Mouse (Mus musculus) liver, embryonic 11.5 days (tissue): Measurements from ENCODE around the gene Mki67. TPM values are rescaled to one million over a fixed set of nuclear protein-coding genes. Genes with fewer than 3 reads are reported as not detected.
"Not testable (repeated sequence)": the region's sequence is repeated elsewhere in the genome, so short reads cannot be mapped to it uniquely, and the experiment has no call there.

Source experiments
- ATAC-seq: fragments of 200-750 bp; cut with Nextera tagmentation; replicated peaks from 2 replicates; pipeline ENCODE4 v1.8.0; 2017; ENCODE audit warnings: moderate number of reproducible peaks, mild to moderate bottlenecking, moderate TSS enrichment, moderate library complexity; ENCODE audit not compliant: low FRiP score
- DNase-seq: peaks from one replicate; pipeline ENCODE4 v3.0.0-alpha.2; 2017; ENCODE audit warnings: low spot score
- H3K27ac ChIP-seq: fragments of 300-500 bp; sonication (generic); 2 replicates; pipeline ENCODE4 v1.5.1; 2014; ENCODE audit warnings: mild to moderate bottlenecking, low read depth, low read length, control low read depth
- H3K27me3 ChIP-seq: fragments of 300-500 bp; sonication (generic); replicated peaks from 2 replicates; pipeline ENCODE4 v1.6.1; 2014; ENCODE audit warnings: low read length, mixed read lengths; ENCODE audit not compliant: control insufficient read depth, insufficient read depth
- H3K36me3 ChIP-seq: fragments of 300-500 bp; sonication (generic); 2 replicates; pipeline ENCODE4 v1.6.1; 2014; ENCODE audit warnings: mild to moderate bottlenecking, low read length, moderate library complexity, mixed read lengths; ENCODE audit not compliant: control insufficient read depth, insufficient read depth
- H3K4me1 ChIP-seq: fragments of 300-500 bp; sonication (generic); replicated peaks from 2 replicates; pipeline ENCODE4 v1.6.1; 2014; ENCODE audit warnings: low read length, mixed read lengths; ENCODE audit not compliant: control insufficient read depth, insufficient read depth
- H3K4me2 ChIP-seq: fragments of 300-500 bp; sonication (generic); 2 replicates; pipeline ENCODE4 v1.6.1; 2014; ENCODE audit warnings: mild to moderate bottlenecking, control low read depth, moderate library complexity
- H3K4me3 ChIP-seq: fragments of 300-500 bp; sonication (generic); 2 replicates; pipeline ENCODE4 v1.5.1; 2014; ENCODE audit warnings: low read depth, low read length, control low read depth
- H3K9ac ChIP-seq: fragments of 300-500 bp; sonication (generic); 2 replicates; pipeline ENCODE4 v1.6.1; 2014; ENCODE audit warnings: low read depth, low read length, control low read depth
- H3K9me3 ChIP-seq: fragments of 300-500 bp; sonication (generic); 2 replicates; pipeline ENCODE4 v1.6.1; 2016; ENCODE audit warnings: low read length, inconsistent platforms, mixed read lengths; ENCODE audit not compliant: control insufficient read depth
- WGBS: fragments of 180-500 bp; shearing (Covaris S2); extraction: QIAGEN DNeasy Blood & Tissue Kit; methylation state at CpG from one replicate; pipeline ENCODE4 v1.1.7; 2014; 5-methylcytosine and 5-hydroxymethylcytosine counted together
- polyA plus RNA-seq: library from polyadenylated mRNA; unstranded; fragments of >200 nt; fragmentation: Nextera tagmentation; extraction: Ambion mirVana; gene quantifications from 2 replicates; pipeline ENCODE4 v1.2.1, GENCODE M21; 2014

The Mki67 gene
- polyA plus RNA-seq, 1 experiment from 2014 or later, result 79.3 TPM

GRCm38 (mm10) chr7:135694796-135695195 is 21.4 kb downstream of the Mki67 start:
- Histone ChIP-seq H3K27ac (no peak overlapping the region), H3K4me3 (no peak overlapping the region), H3K9ac (no peak overlapping the region), H3K36me3 (peaks cover 81% of the 10 kb centered on the region), H3K4me2 (no peak overlapping the region), H3K4me1 (no peaks in the 10 kb centered on the region), H3K9me3 (no peaks in the 10 kb centered on the region), H3K27me3 (no peaks in the 10 kb centered on the region)
- ATAC-seq, result no peak
- no peak for DNase-seq
- WGBS, result 90% methylated on average over 5 of the region's 5 CpGs

- DNase-seq (no peak), ATAC-seq (no peak)
- no peak overlapping the region for H3K27ac ChIP-seq
- no peak overlapping the region for H3K4me3 ChIP-seq
- no peaks in the 10 kb centered on the region for H3K9me3 ChIP-seq
- no peak overlapping the region for H3K9ac ChIP-seq
- no peaks in the 10 kb centered on the region for H3K4me1 ChIP-seq
- H3K36me3 ChIP-seq, result peaks cover 80% of the 10 kb centered on the region
- no peaks in the 10 kb centered on the region for H3K27me3 ChIP-seq
- no peak overlapping the region for H3K4me2 ChIP-seq
- WGBS, result 91% methylated on average over 4 of the region's 4 CpGs
These were observed 22.0 kb downstream of the Mki67 start for GRCm38 (mm10) chr7:135694130-135694529.

- no peaks in the 10 kb centered on the region for H3K27me3 ChIP-seq
- WGBS, result 92% methylated on average over 5 of the region's 5 CpGs
- DNase-seq (no peak), ATAC-seq (no peak)
- H3K9me3 ChIP-seq, result no peaks in the 10 kb centered on the region
- H3K4me1 ChIP-seq, result no peaks in the 10 kb centered on the region
- no peak overlapping the region for H3K4me3 ChIP-seq
- H3K27ac ChIP-seq, result no peak overlapping the region
- no peak overlapping the region for H3K9ac ChIP-seq
- no peak overlapping the region for H3K4me2 ChIP-seq
- peaks cover 73% of the 10 kb centered on the region for H3K36me3 ChIP-seq
These were observed 24.2 kb downstream of the Mki67 start for GRCm38 (mm10) chr7:135691941-135692340.

- Histone ChIP-seq H3K4me2 (no peak overlapping the region), H3K4me3 (no peak overlapping the region), H3K27me3 (no peaks in the 10 kb centered on the region), H3K36me3 (peaks cover 62% of the 10 kb centered on the region), H3K4me1 (no peaks in the 10 kb centered on the region), H3K27ac (no peak overlapping the region), H3K9ac (no peak overlapping the region), H3K9me3 (no peaks in the 10 kb centered on the region)
- DNase-seq (no peak), ATAC-seq (no peak)
- WGBS, result 86% methylated on average over 7 of the region's 7 CpGs
These were observed 26.8 kb downstream of the Mki67 start for GRCm38 (mm10) chr7:135689396-135689795.

- no peaks in the 10 kb centered on the region for H3K9me3 ChIP-seq
- peaks cover 31% of the 10 kb centered on the region for H3K36me3 ChIP-seq
- no peak overlapping the region for H3K9ac ChIP-seq
- no peaks in the 10 kb centered on the region for H3K27me3 ChIP-seq
- H3K4me2 ChIP-seq, result no peak overlapping the region
- no peaks in the 10 kb centered on the region for H3K4me1 ChIP-seq
- ATAC-seq (peak; percentile 32; the same call in 1 of the 2 replicates), DNase-seq (no peak)
- no peak overlapping the region for H3K27ac ChIP-seq
- WGBS, result 84% methylated on average over 7 of the region's 7 CpGs
- H3K4me3 ChIP-seq, result no peak overlapping the region
These were observed 31.2 kb downstream of the Mki67 start for GRCm38 (mm10) chr7:135684938-135685337.

- H3K4me1 ChIP-seq, H3K9ac ChIP-seq, H3K9me3 ChIP-seq, H3K27me3 ChIP-seq, H3K27ac ChIP-seq, H3K4me3 ChIP-seq, H3K4me2 ChIP-seq, DNase-seq: not testable (repeated sequence)
- ATAC-seq, result peak; percentile 8; the same call in 1 of the 2 replicates
- WGBS, result 77% methylated on average over 4 of the region's 4 CpGs
- H3K36me3 ChIP-seq, result peaks cover 26% of the 10 kb centered on the region
These were observed 32.1 kb downstream of the Mki67 start for GRCm38 (mm10) chr7:135684098-135684497.

- H3K9ac ChIP-seq, result no peak overlapping the region
- ATAC-seq (0 out of 2 replicates have a peak, but pooled peaks have one; percentile 33), DNase-seq (no peak)
- peaks cover under 1% of the 10 kb centered on the region; the same call in 1 of the 2 replicates for H3K36me3 ChIP-seq
- no peaks in the 10 kb centered on the region for H3K27me3 ChIP-seq
- 70% methylated on average over 5 of the region's 5 CpGs for WGBS
- H3K4me1 ChIP-seq, result no peaks in the 10 kb centered on the region
- H3K4me3 ChIP-seq, result no peak overlapping the region
- H3K27ac ChIP-seq, result no peak overlapping the region
- H3K4me2 ChIP-seq, result no peak overlapping the region
- no peaks in the 10 kb centered on the region for H3K9me3 ChIP-seq
These were observed 35.8 kb downstream of the Mki67 start for GRCm38 (mm10) chr7:135680334-135680733.

- Histone ChIP-seq H3K9me3 (no peaks in the 10 kb centered on the region), H3K27me3 (no peaks in the 10 kb centered on the region), H3K27ac (no peak overlapping the region), H3K4me1 (no peaks in the 10 kb centered on the region), H3K9ac (no peak overlapping the region), H3K36me3 (no peaks in the 10 kb centered on the region; the same call in 1 of the 2 replicates), H3K4me2 (no peak overlapping the region), H3K4me3 (no peak overlapping the region)
- ATAC-seq, result no peak
- WGBS, result 86% methylated on average over 8 of the region's 8 CpGs
- DNase-seq, result no peak
These were observed 39.4 kb downstream of the Mki67 start for GRCm38 (mm10) chr7:135676722-135677121.

GRCm38 (mm10) chr7:135673576-135673975 is 42.6 kb downstream of the Mki67 start:
- WGBS, result 69% methylated on average over 3 of the region's 3 CpGs
- Histone ChIP-seq H3K4me2 (no peak overlapping the region), H3K27ac (no peak overlapping the region)

More at GRCm38 (mm10) chr7:135673576-135673975, 42.6 kb downstream of the Mki67 start:
- Histone ChIP-seq H3K4me1 (no peaks in the 10 kb centered on the region), H3K36me3 (no peaks in the 10 kb centered on the region; the same call in 1 of the 2 replicates), H3K9me3 (no peaks in the 10 kb centered on the region), H3K9ac (no peak overlapping the region), H3K27me3 (no peaks in the 10 kb centered on the region), H3K4me3 (no peak overlapping the region)
- no peak for ATAC-seq
- DNase-seq, result no peak
